Mouse (Mus musculus) neural tube, embryonic 14.5 days (tissue): Measurements from ENCODE around the gene Olfr918. TPM values are rescaled to one million over a fixed set of nuclear protein-coding genes. Genes with fewer than 3 reads are reported as not detected.

Experiments used
- polyA plus RNA-seq: library from polyadenylated mRNA; unstranded; fragments of >200 nt; fragmentation: Nextera tagmentation; extraction: Ambion mirVana; gene quantifications from 2 replicates; pipeline ENCODE4 v1.2.1, GENCODE M21; 2014

Gene Olfr918
- polyA plus RNA-seq, 1 experiment from 2014 or later = not detected

Other genes starting within 250 kb of the Olfr918 start
- gene Olfr901, start 245.1 kb downstream of the Olfr918 start, polyA plus RNA-seq = not detected in 2 replicates
- not detected in 2 replicates for gene Olfr902, start 226.9 kb downstream of the Olfr918 start, polyA plus RNA-seq
- gene Olfr904, start 211.5 kb downstream of the Olfr918 start, polyA plus RNA-seq = not detected in 2 replicates
- gene Olfr905, start 203.5 kb downstream of the Olfr918 start, polyA plus RNA-seq = not detected in 2 replicates
- not detected in 2 replicates for gene Olfr906, start 187.5 kb downstream of the Olfr918 start, polyA plus RNA-seq
- gene Olfr907, start 178.8 kb downstream of the Olfr918 start, polyA plus RNA-seq = not detected in 2 replicates
- gene Olfr911-ps1, start 153.0 kb downstream of the Olfr918 start, polyA plus RNA-seq = not detected in 2 replicates
- gene Olfr910, start 136.8 kb downstream of the Olfr918 start, polyA plus RNA-seq = not detected in 2 replicates
- not detected in 2 replicates for gene Olfr912, start 94.4 kb downstream of the Olfr918 start, polyA plus RNA-seq
- not detected in 2 replicates for gene Olfr913, start 81.8 kb downstream of the Olfr918 start, polyA plus RNA-seq
- not detected in 2 replicates for gene Olfr914, start 69.5 kb downstream of the Olfr918 start, polyA plus RNA-seq
- gene Olfr916, start 14.7 kb downstream of the Olfr918 start, polyA plus RNA-seq = not detected in 2 replicates
- gene Olfr917, start 8.8 kb downstream of the Olfr918 start, polyA plus RNA-seq = not detected in 2 replicates
- not detected in 2 replicates for gene Olfr919, start 29.1 kb upstream of the Olfr918 start, polyA plus RNA-seq
- 7.0 and 10.8 TPM in 2 replicates for gene Vwa5a, start 43.7 kb upstream of the Olfr918 start, polyA plus RNA-seq
- gene Olfr920, start 77.7 kb upstream of the Olfr918 start, polyA plus RNA-seq = 0.06 TPM in 1 of 2 replicates, not detected in the other
- not detected in 2 replicates for gene Olfr921, start 98.5 kb upstream of the Olfr918 start, polyA plus RNA-seq
- not detected in 2 replicates for gene Olfr922, start 140.0 kb upstream of the Olfr918 start, polyA plus RNA-seq
- not detected in 2 replicates for gene Olfr923, start 151.9 kb upstream of the Olfr918 start, polyA plus RNA-seq
- gene Olfr924, start 169.8 kb upstream of the Olfr918 start, polyA plus RNA-seq = not detected in 2 replicates
- not detected in 2 replicates for gene Olfr26, start 180.5 kb upstream of the Olfr918 start, polyA plus RNA-seq
- gene Olfr926, start 202.5 kb upstream of the Olfr918 start, polyA plus RNA-seq = not detected in 2 replicates